ENCODE assay signal across 23 mouse cellular contexts in genomic region chr1:118789871-118790270, GRCm38 (mm10).
DNase-seq lines count a peak whose midpoint lies in the region; ATAC-seq and TF ChIP-seq lines count a peak whose summit lies in the region.
"Had no signal": no experiment of that assay in that cellular context is flagged by ENCODE, and none has a peak within 500 bp of the region (broad histone marks: within the 10 kb centered on the region; RNA-seq: fewer than 3 reads in every experiment).

No protein-coding gene starts in this region.

- no peaks in the 10 kb centered on the region for H3K36me3 ChIP-seq in forebrain, embryonic 15.5 days
- no peaks in the 10 kb centered on the region for H3K36me3 ChIP-seq in forebrain, postnatal 0 days (ENCODE audit: insufficient read depth)
- H3K36me3 ChIP-seq in limb, embryonic 10.5 days = no peaks in the 10 kb centered on the region
- H3K36me3 ChIP-seq in neural tube, embryonic 15.5 days = no peaks in the 10 kb centered on the region
- H3K36me3 ChIP-seq: embryonic facial prominence, embryonic 12.5 days; heart, embryonic 15.5 days; hindbrain, embryonic 13.5 days; intestine, embryonic 15.5 days had no signal

- peaks cover 9% of the 10 kb centered on the region for H3K4me1 ChIP-seq in forebrain, embryonic 15.5 days
- no peaks in the 10 kb centered on the region for H3K4me1 ChIP-seq in forebrain, postnatal 0 days (ENCODE audit: insufficient read depth)
- H3K4me1 ChIP-seq in limb, embryonic 10.5 days = peaks cover 31% of the 10 kb centered on the region
- 0 out of 2 replicates have a peak, but pooled peaks cover 4% of the 10 kb centered on the region for H3K4me1 ChIP-seq in neural tube, embryonic 15.5 days
- H3K4me1 ChIP-seq: embryonic facial prominence, embryonic 12.5 days; heart, embryonic 15.5 days; hindbrain, embryonic 13.5 days; intestine, embryonic 15.5 days had no signal

- TF ChIP-seq CTCF in forebrain, postnatal 0 days (IDR thresholded peaks at IDR 0.05; ENCODE audit: low read depth) = no peak

- H3K27me3 ChIP-seq in forebrain, embryonic 15.5 days = no peaks in the 10 kb centered on the region
- no peaks in the 10 kb centered on the region for H3K27me3 ChIP-seq in forebrain, postnatal 0 days (ENCODE audit: insufficient read depth, low read length)
- no peaks in the 10 kb centered on the region for H3K27me3 ChIP-seq in limb, embryonic 10.5 days (ENCODE audit: low read depth, poor library complexity, severe bottlenecking)
- H3K27me3 ChIP-seq in neural tube, embryonic 15.5 days (replicated peaks) = no peaks in the 10 kb centered on the region
- H3K27me3 ChIP-seq: embryonic facial prominence, embryonic 12.5 days; forebrain, embryonic 13.5 days; heart, embryonic 15.5 days; intestine, embryonic 15.5 days had no signal

- no peak overlapping the region for H3K27ac ChIP-seq in forebrain, embryonic 15.5 days (replicated peaks)
- no peak overlapping the region for H3K27ac ChIP-seq in forebrain, postnatal 0 days (ENCODE audit: low read depth, low read length)
- H3K27ac ChIP-seq in limb, embryonic 10.5 days = peak overlapping the region; percentile 58
- no peak overlapping the region for H3K27ac ChIP-seq in neural tube, embryonic 15.5 days (replicated peaks)
- H3K27ac ChIP-seq: embryonic facial prominence, embryonic 12.5 days; forebrain, embryonic 13.5 days; heart, adult 2 months; heart, embryonic 15.5 days; hindbrain, embryonic 13.5 days; hindbrain, postnatal 0 days; intestine, embryonic 15.5 days had no signal

- no peak for DNase-seq in cerebellum, postnatal 10 days
- DNase-seq in forebrain, postnatal 0 days = no peak
- no peak for DNase-seq in limb, embryonic 10.5 days (ENCODE audit: low spot score)
- DNase-seq in embryo, embryonic 10 days (ENCODE audit: low spot score) = no peak
- DNase-seq: adrenal gland, postnatal 14 days; B cell, adult 2 months; embryo, embryonic 11 days; gastrocnemius, postnatal 14 days; heart, adult 2 months; heart, postnatal 14 days; kidney, adult 18-20 months had no signal

- no peaks in the 10 kb centered on the region for H3K9me3 ChIP-seq in forebrain, embryonic 15.5 days
- no peaks in the 10 kb centered on the region for H3K9me3 ChIP-seq in forebrain, postnatal 0 days (ENCODE audit: low read length)
- H3K9me3 ChIP-seq in limb, embryonic 10.5 days (replicated peaks) = no peaks in the 10 kb centered on the region
- H3K9me3 ChIP-seq in neural tube, embryonic 15.5 days (replicated peaks) = no peaks in the 10 kb centered on the region
- H3K9me3 ChIP-seq: heart, embryonic 15.5 days; hindbrain, embryonic 13.5 days; intestine, embryonic 15.5 days had no signal

- ATAC-seq in cerebellum, adult (ENCODE audit: insufficient number of reproducible peaks, low FRiP score, low TSS enrichment) = peak; percentile 41; the same call in 1 of the 2 replicates
- 0 out of 2 replicates have a peak, but pooled peaks have one; percentile 6 for ATAC-seq in forebrain, embryonic 15.5 days (replicated peaks)
- ATAC-seq in forebrain, postnatal 0 days = no peak
- no peak for ATAC-seq in neural tube, embryonic 15.5 days (ENCODE audit: low FRiP score)
- ATAC-seq: activated CD4-positive, CD25-positive, alpha-beta regulatory T cell, adult 4 months; intestine, embryonic 15.5 days; Patski had no signal

- H3K9ac ChIP-seq in forebrain, embryonic 15.5 days (replicated peaks) = no peak overlapping the region
- H3K9ac ChIP-seq in forebrain, postnatal 0 days = no peak overlapping the region
- no peak overlapping the region for H3K9ac ChIP-seq in neural tube, embryonic 15.5 days (replicated peaks)
- H3K9ac ChIP-seq: embryonic facial prominence, embryonic 12.5 days; forebrain, embryonic 13.5 days; heart, embryonic 15.5 days; hindbrain, embryonic 13.5 days; intestine, embryonic 15.5 days had no signal

- H3K4me3 ChIP-seq in forebrain, embryonic 15.5 days = no peak overlapping the region
- no peak overlapping the region for H3K4me3 ChIP-seq in forebrain, postnatal 0 days (ENCODE audit: low read depth, low read length)
- H3K4me3 ChIP-seq in limb, embryonic 10.5 days = no peak overlapping the region
- no peak overlapping the region for H3K4me3 ChIP-seq in neural tube, embryonic 15.5 days (replicated peaks)
- H3K4me3 ChIP-seq: embryonic facial prominence, embryonic 12.5 days; forebrain, embryonic 13.5 days; heart, adult 2 months; heart, embryonic 15.5 days; hindbrain, embryonic 13.5 days; intestine, embryonic 15.5 days had no signal

- 50% methylated on average over 2 of the region's 2 CpGs for WGBS in forebrain, embryonic 15.5 days
- WGBS in forebrain, postnatal 0 days = 71% methylated on average over 2 of the region's 2 CpGs
- WGBS in limb, embryonic 10.5 days = 78% methylated on average over 2 of the region's 2 CpGs
- WGBS in neural tube, embryonic 15.5 days = 78% methylated on average over 2 of the region's 2 CpGs

- H3K4me2 ChIP-seq in forebrain, embryonic 15.5 days (replicated peaks) = no peak overlapping the region
- H3K4me2 ChIP-seq in forebrain, postnatal 0 days (ENCODE audit: low read depth) = no peak overlapping the region
- H3K4me2 ChIP-seq in neural tube, embryonic 15.5 days = no peak overlapping the region
- H3K4me2 ChIP-seq: embryonic facial prominence, embryonic 12.5 days; forebrain, embryonic 13.5 days; heart, embryonic 11.5 days; heart, embryonic 15.5 days; hindbrain, embryonic 13.5 days; intestine, embryonic 15.5 days had no signal

Comparison
In these comparisons a context has a peak if more than half of its experiments do, and no peak if none do; other contexts are left out.
1. ATAC-seq: peak in cerebellum, adult (single experiment) and forebrain, embryonic 15.5 days (single experiment); none in forebrain, postnatal 0 days (single experiment) and neural tube, embryonic 15.5 days (single experiment).